Mouse (Mus musculus) embryonic facial prominence, embryonic 13.5 days (tissue): ENCODE measurements around the gene Zfp235. TPM values are rescaled to one million over a fixed set of nuclear protein-coding genes. Genes with fewer than 3 reads are reported as not detected.
A peak's percentile ranks its signal among the peaks of the same experiment; 100 is the strongest.

ENCODE experiments used
- ATAC-seq: fragments of 200-750 bp; cut with Nextera tagmentation; 2 replicates; pipeline ENCODE4 v1.8.0; 2017; ENCODE audit warnings: low read depth; ENCODE audit not compliant: insufficient number of reproducible peaks, insufficient read depth, low FRiP score, low TSS enrichment
- H3K27ac ChIP-seq: fragments of 300-500 bp; sonication (generic); 2 replicates; pipeline ENCODE4 v1.5.1; 2015; ENCODE audit warnings: moderate library complexity, mild to moderate bottlenecking, inconsistent platforms
- H3K27me3 ChIP-seq: fragments of 300-500 bp; sonication (generic); 2 replicates; pipeline ENCODE4 v1.6.1; 2015; ENCODE audit warnings: mild to moderate bottlenecking, inconsistent platforms
- H3K36me3 ChIP-seq: fragments of 300-500 bp; sonication (generic); 2 replicates; pipeline ENCODE4 v1.6.1; 2015; ENCODE audit warnings: mild to moderate bottlenecking, inconsistent platforms
- H3K4me1 ChIP-seq: fragments of 300-500 bp; sonication (generic); 2 replicates; pipeline ENCODE4 v1.6.1; 2015; ENCODE audit warnings: inconsistent platforms
- H3K4me2 ChIP-seq: fragments of 300-500 bp; sonication (generic); 2 replicates; pipeline ENCODE4 v1.6.1; 2015; ENCODE audit warnings: moderate library complexity, mild to moderate bottlenecking, inconsistent platforms
- H3K4me3 ChIP-seq: fragments of 300-500 bp; sonication (generic); 2 replicates; pipeline ENCODE4 v1.5.1; 2015; ENCODE audit warnings: mild to moderate bottlenecking, inconsistent platforms
- H3K9ac ChIP-seq: fragments of 300-500 bp; sonication (generic); 2 replicates; pipeline ENCODE4 v1.6.1; 2015; ENCODE audit warnings: mild to moderate bottlenecking, inconsistent platforms
- H3K9me3 ChIP-seq: fragments of 300-500 bp; sonication (generic); 2 replicates; pipeline ENCODE4 v1.6.1; 2016; ENCODE audit warnings: inconsistent platforms
- WGBS: fragments of 180-500 bp; shearing (Covaris S2); methylation state at CpG from one replicate; pipeline ENCODE4 v1.1.7; 2015; ENCODE audit warnings: mixed read lengths; 5-methylcytosine and 5-hydroxymethylcytosine counted together
- polyA plus RNA-seq: library from polyadenylated mRNA; unstranded; fragments of >200 nt; fragmentation: Nextera tagmentation; extraction: Ambion mirVana; gene quantifications from 2 replicates; pipeline ENCODE4 v1.2.1, GENCODE M21; 2015

Gene Zfp235
- polyA plus RNA-seq: 18.8 and 21.9 TPM in 2 replicates

DNA sequence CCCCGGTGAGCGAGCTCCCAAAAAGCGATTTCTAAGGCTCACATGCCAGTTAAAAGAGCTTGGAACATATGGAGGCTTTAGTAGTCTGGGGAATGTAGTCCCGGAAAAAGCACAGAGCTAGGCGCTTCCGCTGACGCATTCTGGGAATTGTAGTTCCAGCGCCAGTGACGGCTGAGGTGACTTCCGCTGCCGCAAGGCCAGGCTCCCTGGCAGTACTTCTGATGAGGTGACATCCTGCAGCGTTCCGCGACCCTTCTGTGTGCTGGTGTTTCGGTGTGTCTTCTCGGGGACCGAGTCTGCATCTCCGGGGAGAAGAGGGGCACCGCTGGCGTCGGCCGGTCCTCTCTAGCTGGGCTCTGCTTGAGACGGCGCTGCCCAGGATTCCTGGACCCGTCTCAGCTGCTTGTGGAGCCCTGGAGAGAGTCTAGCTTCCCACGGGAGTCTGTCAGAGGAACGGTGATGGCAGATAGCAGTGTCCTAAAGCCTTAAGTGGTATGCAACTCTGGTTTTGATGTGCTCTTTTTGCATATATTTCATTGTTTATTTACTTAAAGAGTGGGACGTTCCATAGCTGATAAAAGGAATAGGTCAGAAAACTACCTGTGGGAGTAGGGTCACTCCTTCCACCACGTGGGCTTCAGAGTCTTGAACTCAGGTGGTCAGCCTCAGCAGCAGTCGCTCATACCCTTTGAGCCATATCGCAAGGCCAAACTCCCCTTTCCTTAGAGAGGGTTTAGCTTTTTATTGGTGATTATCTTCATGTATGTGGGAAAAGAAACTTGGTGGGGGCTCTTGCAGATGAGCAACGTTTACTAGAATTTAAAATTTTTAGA, at the start of gene Zfp235:
Gene Zfp235 (plus strand): TSS at position 174 of the 833 bp plus-strand sequence.
- Histone ChIP-seq H3K27ac (peak within 1 kb of the TSS; percentile 44; the same call in 1 of the 2 replicates), H3K4me2 (peak within 1 kb of the TSS; percentile 80), H3K9ac (peak within 1 kb of the TSS; percentile 87), H3K36me3 (peaks cover 34% of the 10 kb centered on the region), H3K27me3 (no peaks in the 10 kb centered on the region), H3K4me3 (peak within 1 kb of the TSS; percentile 80), H3K4me1 (peaks cover 12% of the 10 kb centered on the region), H3K9me3 (no peaks in the 10 kb centered on the region)
- peak; percentile 79 for ATAC-seq
- 3% methylated on average over 32 of the region's 32 CpGs for WGBS

DNA sequence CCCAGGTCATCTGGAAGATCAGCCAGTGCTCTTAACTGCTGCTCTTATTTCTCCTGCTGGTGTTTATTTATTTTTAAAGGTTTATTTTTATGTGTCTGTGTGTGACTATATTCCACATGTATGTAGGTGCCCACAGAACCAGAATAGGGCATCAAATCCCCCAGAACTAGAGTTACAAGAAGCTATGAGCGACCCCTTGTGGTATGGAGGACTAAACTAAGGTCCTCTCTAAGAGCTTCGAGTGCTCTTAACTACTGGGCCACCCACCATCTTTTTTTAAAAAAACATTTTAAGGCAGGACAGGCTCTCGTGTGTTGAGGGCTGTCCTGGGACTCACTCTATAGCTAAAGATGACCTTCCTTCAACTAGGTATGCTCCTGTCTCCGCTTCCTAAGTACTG, 47.1 kb upstream of the Zfp235 start:
- no peak overlapping the region for H3K4me2 ChIP-seq
- H3K9me3 ChIP-seq: peaks cover 12% of the 10 kb centered on the region; the same call in 1 of the 2 replicates
- no peak for ATAC-seq
- H3K9ac ChIP-seq: no peak overlapping the region
- peaks cover 13% of the 10 kb centered on the region for H3K4me1 ChIP-seq
- H3K36me3 ChIP-seq: peaks cover 48% of the 10 kb centered on the region
- H3K27ac ChIP-seq: no peak overlapping the region
- no peak overlapping the region for H3K4me3 ChIP-seq
- H3K27me3 ChIP-seq: no peaks in the 10 kb centered on the region
- 96% methylated on average over 4 of the region's 4 CpGs for WGBS

DNA sequence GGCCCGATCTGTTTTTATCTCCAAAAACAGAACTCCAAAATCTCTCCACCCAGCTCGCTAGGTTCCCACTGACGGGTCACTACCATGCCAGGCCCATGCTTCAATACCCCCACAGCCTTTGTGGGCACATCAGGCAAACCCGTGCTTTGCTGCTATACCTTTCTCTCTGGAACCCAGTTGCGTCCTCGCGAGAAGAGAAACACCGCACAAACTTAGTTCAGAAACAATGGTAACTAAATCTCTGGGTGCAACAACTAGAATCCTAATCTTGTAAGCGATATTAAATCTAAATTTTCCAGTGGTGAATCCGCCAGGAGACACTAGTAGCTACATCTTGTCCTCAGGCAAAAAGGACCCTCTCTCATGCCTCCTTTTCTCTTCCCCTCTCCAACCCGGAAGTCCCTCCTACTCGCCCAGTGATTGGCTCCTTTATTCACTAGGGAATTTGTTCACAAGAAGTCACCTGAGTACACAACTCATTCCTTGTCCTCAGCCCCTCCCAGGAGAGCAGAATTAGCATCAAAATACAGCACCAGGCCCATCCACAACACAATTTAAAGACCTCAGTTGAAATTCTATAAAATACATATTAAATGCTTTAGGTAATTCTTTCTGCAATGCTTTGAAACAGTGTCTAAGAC, 46.4 kb upstream of the Zfp235 start:
- 95% methylated on average over 12 of the region's 12 CpGs for WGBS
- no peak for ATAC-seq
- Histone ChIP-seq H3K9me3 (peaks cover 13% of the 10 kb centered on the region; the same call in 1 of the 2 replicates), H3K4me1 (peaks cover 10% of the 10 kb centered on the region), H3K36me3 (peaks cover 51% of the 10 kb centered on the region), H3K4me3 (no peak overlapping the region), H3K27ac (no peak overlapping the region), H3K27me3 (no peaks in the 10 kb centered on the region), H3K4me2 (no peak overlapping the region), H3K9ac (no peak overlapping the region)

DNA sequence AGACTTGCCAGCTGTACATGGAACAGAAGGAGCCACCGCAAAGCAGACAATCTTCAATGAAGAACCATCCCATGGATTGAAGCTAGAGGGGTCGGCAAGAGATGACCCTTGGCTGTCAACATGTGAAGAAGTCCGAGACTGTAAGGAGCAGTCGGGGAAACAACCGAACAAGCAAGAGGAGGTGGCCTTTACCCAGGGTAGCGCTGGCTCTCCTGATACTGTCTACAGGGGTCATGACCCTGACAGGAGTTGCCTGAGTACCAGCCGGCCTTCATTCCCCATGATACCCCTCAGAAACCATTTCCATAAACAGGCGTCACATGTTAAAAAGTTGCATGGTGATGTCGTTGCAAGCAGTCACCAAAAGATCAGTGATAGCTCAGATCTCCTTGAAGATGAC, 29.6 kb upstream of the Zfp235 start:
- Histone ChIP-seq H3K4me3 (no peak overlapping the region), H3K4me1 (no peaks in the 10 kb centered on the region), H3K27ac (no peak overlapping the region), H3K4me2 (no peak overlapping the region), H3K9ac (no peak overlapping the region), H3K27me3 (no peaks in the 10 kb centered on the region), H3K9me3 (peaks cover 90% of the 10 kb centered on the region), H3K36me3 (peaks cover 100% of the 10 kb centered on the region)
- 0 out of 2 replicates have a peak, but pooled peaks have one; percentile 53 for ATAC-seq
- 95% methylated on average over 9 of the region's 9 CpGs for WGBS

DNA sequence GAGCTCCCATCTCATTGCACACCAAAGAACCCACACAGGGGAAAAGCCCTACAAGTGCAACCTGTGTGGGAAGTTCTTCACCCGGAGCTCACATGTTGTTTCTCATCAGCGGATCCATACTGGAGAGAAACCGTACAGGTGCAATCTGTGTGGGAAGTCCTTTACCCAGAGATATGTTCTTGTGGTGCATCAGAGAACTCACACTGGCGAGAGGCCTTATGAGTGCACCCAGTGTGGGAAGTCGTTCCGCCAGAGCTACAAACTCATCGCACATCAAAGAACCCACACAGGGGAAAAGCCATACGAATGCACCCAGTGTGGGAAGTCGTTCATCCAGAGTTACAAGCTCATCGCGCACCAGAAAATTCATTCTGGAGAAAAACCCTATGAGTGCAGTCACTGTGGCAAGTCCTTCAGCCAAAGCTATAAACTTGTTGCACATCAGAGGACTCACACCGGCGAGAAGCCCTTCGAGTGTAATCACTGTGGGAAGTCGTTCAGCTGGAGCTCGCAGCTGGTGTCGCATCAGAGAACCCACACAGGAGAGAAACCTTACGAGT, 28.7 kb upstream of the Zfp235 start:
- Histone ChIP-seq H3K9ac (no peak overlapping the region), H3K27ac (no peak overlapping the region), H3K36me3 (peaks cover 98% of the 10 kb centered on the region), H3K9me3 (peaks cover 93% of the 10 kb centered on the region), H3K4me3 (0 out of 2 replicates have a peak overlapping the region, but pooled peaks have one; percentile 8), H3K27me3 (no peaks in the 10 kb centered on the region), H3K4me1 (no peaks in the 10 kb centered on the region), H3K4me2 (no peak overlapping the region)
- ATAC-seq: 0 out of 2 replicates have a peak, but pooled peaks have one; percentile 12
- 95% methylated on average over 18 of the region's 18 CpGs for WGBS

DNA sequence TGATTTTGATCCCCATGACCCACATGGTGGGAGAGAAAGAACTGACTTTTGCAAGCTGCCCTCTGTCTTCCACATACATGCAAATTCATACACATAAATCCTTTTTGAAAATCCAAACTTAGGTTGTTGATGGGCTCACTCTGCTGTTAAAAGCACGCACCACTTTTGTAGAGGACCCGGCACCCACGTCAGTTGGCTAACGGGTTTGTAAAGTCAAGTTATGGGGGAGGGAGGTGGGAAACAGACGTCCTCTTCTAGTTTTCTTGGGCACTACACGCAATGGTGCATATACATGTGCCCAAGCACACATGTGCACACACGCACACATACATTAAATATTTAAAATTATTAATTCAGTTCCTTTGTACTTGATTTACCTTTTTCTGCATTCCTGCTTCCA, 23.1 kb upstream of the Zfp235 start:
- Histone ChIP-seq H3K4me2 (no peak overlapping the region), H3K27me3 (no peaks in the 10 kb centered on the region), H3K9me3 (peaks cover 39% of the 10 kb centered on the region), H3K9ac (no peak overlapping the region), H3K4me3 (no peak overlapping the region), H3K4me1 (peaks cover 6% of the 10 kb centered on the region), H3K27ac (no peak overlapping the region), H3K36me3 (peaks cover 42% of the 10 kb centered on the region)
- 94% methylated on average over 7 of the region's 7 CpGs for WGBS
- no peak for ATAC-seq

DNA sequence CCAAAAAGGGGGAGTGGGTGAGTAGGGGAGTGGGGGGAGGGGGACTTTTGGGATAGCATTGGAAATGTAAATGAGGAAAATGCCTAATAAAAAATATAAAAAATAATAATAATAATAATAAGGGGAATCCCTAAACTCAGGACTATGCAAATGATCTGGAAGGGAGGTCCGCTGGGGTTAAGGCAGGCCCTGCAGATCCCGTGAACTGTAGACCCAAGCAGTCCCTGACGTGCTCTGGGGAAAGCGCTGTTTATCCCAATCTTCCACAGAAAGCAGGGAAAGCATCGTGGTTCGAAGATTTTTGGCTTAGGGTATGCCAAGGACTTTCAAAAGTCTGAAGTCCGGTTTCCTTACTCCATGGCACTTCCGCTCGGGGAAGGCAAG, 22.2 kb upstream of the Zfp235 start:
- Histone ChIP-seq H3K27ac (peak overlapping the region; percentile 80), H3K4me3 (peak overlapping the region; percentile 74), H3K9ac (peak overlapping the region; percentile 83; the same call in 1 of the 2 replicates), H3K9me3 (peaks cover 29% of the 10 kb centered on the region), H3K4me2 (peak overlapping the region; percentile 81), H3K36me3 (peaks cover 33% of the 10 kb centered on the region), H3K4me1 (peaks cover 6% of the 10 kb centered on the region), H3K27me3 (no peaks in the 10 kb centered on the region)
- ATAC-seq: peak; percentile 59
- 3% methylated on average over 9 of the region's 9 CpGs for WGBS

DNA sequence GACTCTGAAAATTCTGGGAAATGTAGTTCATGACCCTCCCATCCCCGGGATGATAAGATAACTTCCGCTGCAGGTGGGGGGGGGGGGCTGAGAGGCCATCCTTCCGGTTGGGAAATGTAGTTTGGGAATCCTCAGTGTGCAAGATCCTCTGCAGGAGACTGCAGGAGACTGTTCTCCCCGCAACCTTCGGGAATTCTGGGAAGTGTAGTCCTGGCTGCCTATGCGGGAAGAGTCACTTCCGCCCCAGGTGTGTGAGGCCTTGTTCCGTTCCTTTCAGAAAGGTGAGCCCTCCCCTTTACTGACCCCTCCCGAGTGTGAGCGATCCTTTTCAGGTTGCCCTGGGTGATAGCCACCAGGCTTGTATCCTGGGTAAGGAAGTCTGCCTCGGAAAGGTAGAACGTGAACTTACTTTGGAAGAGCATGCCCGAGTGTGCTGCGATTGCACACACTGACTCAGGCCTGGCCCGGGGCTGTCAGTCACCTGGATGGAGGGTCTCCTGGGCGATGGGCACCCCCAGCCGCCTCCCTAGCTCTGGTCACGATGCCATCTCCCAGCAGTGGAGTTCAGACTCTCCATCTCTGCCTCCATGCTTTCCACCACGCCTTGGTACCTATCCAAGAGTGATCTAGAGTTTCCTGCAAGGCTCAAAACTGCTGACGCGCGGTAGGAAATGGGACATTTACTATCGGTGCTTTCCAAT, 21.7 kb upstream of the Zfp235 start, which contains the start of gene Zfp112:
Gene Zfp112 (plus strand): TSS at position 159 of the 701 bp plus-strand sequence.
- peaks cover 6% of the 10 kb centered on the region for H3K4me1 ChIP-seq
- H3K4me2 ChIP-seq: peak within 1 kb of the TSS; percentile 81
- H3K36me3 ChIP-seq: peaks cover 27% of the 10 kb centered on the region
- peak within 1 kb of the TSS; percentile 83 for H3K9ac ChIP-seq
- peak within 1 kb of the TSS; percentile 80 for H3K27ac ChIP-seq
- peak within 1 kb of the TSS; percentile 74 for H3K4me3 ChIP-seq
- H3K9me3 ChIP-seq: peaks cover 24% of the 10 kb centered on the region
- no peaks in the 10 kb centered on the region for H3K27me3 ChIP-seq
- ATAC-seq: peak; percentile 94
- 1% methylated on average over 23 of the region's 23 CpGs for WGBS

DNA sequence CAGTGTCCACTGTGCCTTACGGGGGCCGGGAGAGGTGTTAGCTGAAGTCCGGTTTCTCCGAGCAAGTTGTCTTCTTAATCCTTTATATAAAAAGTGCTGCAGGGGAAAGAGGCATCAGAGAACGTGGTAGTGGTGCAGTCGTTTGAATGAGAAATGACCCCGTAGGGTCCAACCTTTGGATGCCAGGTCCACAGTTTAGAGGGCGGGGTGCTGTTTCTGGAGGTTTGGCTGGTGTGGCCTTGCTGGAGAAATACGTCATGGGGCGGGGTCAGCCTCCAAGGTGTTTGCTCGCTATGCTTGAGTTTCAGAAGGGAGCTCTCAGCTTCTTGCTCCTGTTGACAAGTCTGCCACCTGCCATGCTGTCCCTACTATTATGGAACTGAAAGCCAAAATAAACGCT, 21.0 kb upstream of the Zfp235 start:
- H3K9me3 ChIP-seq: peaks cover 17% of the 10 kb centered on the region
- no peak for ATAC-seq

DNA sequence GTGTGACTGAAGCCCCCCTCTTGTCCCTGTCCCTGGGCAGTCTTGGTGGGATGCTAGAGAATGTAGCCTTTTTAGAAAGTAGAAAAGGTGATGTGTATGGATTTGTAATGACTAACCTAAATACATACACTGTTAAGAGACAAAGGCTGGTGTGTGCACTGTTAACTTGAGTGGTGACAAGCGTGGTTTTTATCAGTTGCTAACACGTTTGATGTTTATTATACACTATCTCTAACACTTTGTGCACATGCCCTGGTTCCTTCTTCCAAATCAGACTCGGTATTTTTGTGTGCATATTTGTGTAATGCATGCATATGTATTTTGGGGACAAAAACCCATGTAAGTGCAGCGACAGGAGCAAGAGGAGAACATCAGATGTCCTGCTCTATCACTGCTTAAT, 17.3 kb upstream of the Zfp235 start:
- WGBS: 86% methylated on average over 4 of the region's 4 CpGs
- H3K4me1 ChIP-seq: peaks cover 6% of the 10 kb centered on the region
- no peak overlapping the region for H3K4me2 ChIP-seq
- no peaks in the 10 kb centered on the region for H3K9me3 ChIP-seq
- H3K9ac ChIP-seq: no peak overlapping the region
- H3K36me3 ChIP-seq: no peaks in the 10 kb centered on the region
- H3K27ac ChIP-seq: no peak overlapping the region
- no peak overlapping the region for H3K4me3 ChIP-seq
- no peak for ATAC-seq
- no peaks in the 10 kb centered on the region for H3K27me3 ChIP-seq

More for the DNA sequence above, 21.0 kb upstream of the Zfp235 start:
- Histone ChIP-seq H3K4me3 (peak overlapping the region; percentile 74), H3K9ac (peak overlapping the region; percentile 83), H3K4me2 (peak overlapping the region; percentile 81), H3K27me3 (no peaks in the 10 kb centered on the region), H3K36me3 (peaks cover 20% of the 10 kb centered on the region), H3K27ac (peak overlapping the region; percentile 80), H3K4me1 (peaks cover 6% of the 10 kb centered on the region)
- WGBS: 11% methylated on average over 12 of the region's 12 CpGs

DNA sequence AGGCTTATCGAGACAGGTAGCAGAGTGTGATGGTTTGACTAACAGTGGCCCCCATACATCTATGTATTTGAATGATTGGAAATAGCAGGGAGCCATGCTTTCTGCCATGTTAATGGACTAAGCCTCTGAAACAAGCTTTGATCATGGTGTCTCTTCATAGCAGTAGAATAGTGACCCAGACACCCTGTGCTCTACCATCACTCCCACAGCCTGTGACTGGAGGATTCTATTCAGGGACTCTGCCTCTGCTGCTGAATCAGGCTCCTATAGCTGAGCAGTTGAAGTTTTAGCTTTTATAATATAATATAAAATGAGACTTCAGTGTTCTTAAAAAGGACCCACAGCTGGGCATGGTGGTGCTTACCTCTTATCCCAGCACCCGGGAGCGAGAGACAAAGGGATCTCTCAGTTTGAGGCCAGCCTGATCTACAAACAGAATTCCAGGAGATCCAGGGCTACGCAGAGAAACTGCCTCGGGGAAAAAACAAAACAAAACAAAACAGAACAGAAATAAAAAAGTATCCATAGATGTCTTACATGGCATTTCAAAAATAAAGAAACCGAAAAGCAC, 459 bp upstream of the Zfp235 start:
- Histone ChIP-seq H3K9me3 (no peaks in the 10 kb centered on the region), H3K9ac (peak overlapping the region; percentile 87), H3K4me1 (peaks cover 12% of the 10 kb centered on the region), H3K27ac (peak overlapping the region; percentile 44; the same call in 1 of the 2 replicates), H3K27me3 (no peaks in the 10 kb centered on the region), H3K4me3 (peak overlapping the region; percentile 80), H3K36me3 (peaks cover 27% of the 10 kb centered on the region), H3K4me2 (peak overlapping the region; percentile 80)
- no peak for ATAC-seq
- WGBS: 18% methylated on average over 6 of the region's 6 CpGs
